Mouse (Mus musculus): ENCODE results near the gene Ifna15. TPM values are rescaled to one million over a fixed set of nuclear protein-coding genes. Genes with fewer than 3 reads are reported as not detected.
A peak's percentile ranks its signal among the peaks of the same experiment; 100 is the strongest.

Ifna15 gene
- total and polyA plus RNA-seq, 3 experiments = not detected

DNA sequence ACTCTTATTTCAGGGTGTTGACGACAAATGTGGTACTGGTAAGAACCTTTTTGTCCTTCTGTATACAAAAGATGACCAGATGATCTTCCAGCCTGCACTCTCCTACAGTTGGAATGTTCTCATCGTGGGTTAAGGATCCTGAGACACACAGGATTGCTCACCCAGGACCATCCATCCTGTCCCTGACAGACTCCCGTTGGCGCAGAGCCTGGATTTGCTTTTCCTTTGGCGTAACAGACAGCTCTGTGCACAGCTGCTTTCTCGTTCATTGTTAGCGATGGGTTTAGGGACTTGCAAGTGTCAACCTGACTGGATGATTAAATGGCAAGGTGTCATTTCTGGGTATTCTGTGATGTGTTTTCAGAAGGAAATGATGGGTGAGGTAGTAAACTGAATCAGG, 21.4 kb downstream of the Ifna15 start:
- Histone ChIP-seq H3K4me1 (ENCODE audit: control insufficient read depth in 1 of 2, insufficient read depth in 2 of 2) (peaks cover 3 to 14% of the 10 kb centered on the region in 2 experiments; a peak in 3 of 4 replicates), H3K4me2 (ENCODE audit: insufficient read depth, low read depth, poor library complexity, severe bottlenecking) (no peak overlapping the region; the same call in 1 of the 2 replicates), H3K27ac (ENCODE audit: insufficient read depth, low read depth) (no peak overlapping the region), H3K9ac (ENCODE audit: insufficient read depth, low read depth) (0 out of 2 replicates have a peak overlapping the region, but pooled peaks have one; percentile 18), H3K27me3 (replicated peaks) (no peaks in the 10 kb centered on the region), H3K36me3 (replicated peaks in 1 of 2; ENCODE audit: control insufficient read depth in 1 of 2, insufficient read depth in 1 of 2, low read length in 1 of 2) (no peaks in the 10 kb centered on the region), H3K79me2 (replicated peaks; ENCODE audit: control insufficient read depth, extremely low read depth, insufficient read depth, poor library complexity, severe bottlenecking) (no peaks in the 10 kb centered on the region), H3K9me3 (replicated peaks; ENCODE audit: low read length) (no peaks in the 10 kb centered on the region), H3K4me3 (replicated peaks in 1 of 3; ENCODE audit: low read depth in 2 of 3, low read length in 2 of 3, poor library complexity in 1 of 3) (no peak overlapping the region)
- dilution Hi-C loops (cut with MboI; ENCODE audit: extremely low pct_ligation_motif_present, extremely low pct_unique_long_range_greater_than_20kb, low sequenced_read_pairs) = no loop called here
- DNase-seq (ENCODE audit: extremely low read depth) = no peak
- in situ Hi-C loops (cut with MboI; ENCODE audit: low pct_ligation_motif_present, low pct_unique_long_range_greater_than_20kb, low sequenced_read_pairs) = loop anchor here (10.0 to 25.0 kb wide), 4 partner anchors 174 to 1172 kb away; no protein-coding TSS in a partner anchor
- TF ChIP-seq ZC3H11A (IDR thresholded peaks at IDR 0.05; ENCODE audit: low read depth, low read length) (no peak), EP300 (IDR thresholded peaks at IDR 0.05; ENCODE audit: low read length) (no peak), PAX5 (IDR thresholded peaks at IDR 0.05; ENCODE audit: low read length) (no peak), ZKSCAN1 (IDR thresholded peaks at IDR 0.05; ENCODE audit: borderline replicate concordance, low read depth, low read length) (no peak), MAZ (IDR thresholded peaks at IDR 0.05; ENCODE audit: low read depth, low read length) (no peak), ZMIZ1 (IDR thresholded peaks at IDR 0.05; ENCODE audit: low read depth, low read length) (no peak), SMC3 (IDR thresholded peaks at IDR 0.05; ENCODE audit: low read depth, low read length) (no peak), TCF12 (IDR thresholded peaks at IDR 0.05; ENCODE audit: low read depth, low read length) (no peak), JUN (IDR thresholded peaks at IDR 0.05; ENCODE audit: insufficient read depth, low read depth, low read length) (no peak), SIN3A (IDR thresholded peaks at IDR 0.05; ENCODE audit: low read length) (no peak)

GRCm38 (mm10) chr4:88535742-88536141, 22.3 kb downstream of the Ifna15 start:
- H3K9me3 ChIP-seq (replicated peaks; ENCODE audit: low read length) = no peaks in the 10 kb centered on the region
- no peaks in the 10 kb centered on the region for H3K36me3 ChIP-seq (replicated peaks in 1 of 2; ENCODE audit: control insufficient read depth in 1 of 2, insufficient read depth in 1 of 2, low read length in 1 of 2)
- TF ChIP-seq ETS1 (conservative IDR thresholded peaks at IDR 0.05; ENCODE audit: low read depth, low read length) (peak; percentile 35; the same call in 1 of the 2 replicates), CHD1 (IDR thresholded peaks at IDR 0.05; ENCODE audit: low read depth, low read length) (no peak), MYC (IDR thresholded peaks at IDR 0.05; ENCODE audit: low read depth, low read length) (no peak), BHLHE40 (IDR thresholded peaks at IDR 0.05; ENCODE audit: low read depth, low read length) (peak; percentile 12; the same call in 1 of the 2 replicates), USF2 (conservative IDR thresholded peaks at IDR 0.05; ENCODE audit: low read depth, low read length) (no peak), SMC3 (IDR thresholded peaks at IDR 0.05; ENCODE audit: low read depth, low read length) (no peak), MXI1 (IDR thresholded peaks at IDR 0.05; ENCODE audit: low read depth, low read length) (no peak), SIN3A (IDR thresholded peaks at IDR 0.05; ENCODE audit: low read length) (no peak)
- in situ Hi-C loops (cut with MboI; ENCODE audit: low pct_ligation_motif_present, low pct_unique_long_range_greater_than_20kb, low sequenced_read_pairs) (loop anchor here (10.0 to 25.0 kb wide), 4 partner anchors 173 to 1171 kb away; no protein-coding TSS in a partner anchor), dilution Hi-C loops (cut with MboI; ENCODE audit: extremely low pct_ligation_motif_present, extremely low pct_unique_long_range_greater_than_20kb, low sequenced_read_pairs) (no loop called here)
- no peak overlapping the region for H3K27ac ChIP-seq (ENCODE audit: insufficient read depth, low read depth)
- H3K4me1 ChIP-seq (ENCODE audit: control insufficient read depth in 1 of 2, insufficient read depth in 2 of 2) = peaks cover 3 to 14% of the 10 kb centered on the region in 2 experiments; a peak in 3 of 4 replicates
- no peak overlapping the region for H3K4me3 ChIP-seq (replicated peaks in 1 of 3; ENCODE audit: low read depth in 2 of 3, low read length in 2 of 3, poor library complexity in 1 of 3)
- H3K27me3 ChIP-seq (replicated peaks) = no peaks in the 10 kb centered on the region
- no peaks in the 10 kb centered on the region for H3K79me2 ChIP-seq (replicated peaks; ENCODE audit: control insufficient read depth, extremely low read depth, insufficient read depth, poor library complexity, severe bottlenecking)
- no peak overlapping the region for H3K9ac ChIP-seq (ENCODE audit: insufficient read depth, low read depth)
- no peak for DNase-seq (ENCODE audit: extremely low read depth)
- H3K4me2 ChIP-seq (ENCODE audit: insufficient read depth, low read depth, poor library complexity, severe bottlenecking) = no peak overlapping the region

All from CH12.LX (cell line).